Mouse (Mus musculus): Measurements from ENCODE around the gene Ptgs1. TPM values are rescaled to one million over a fixed set of nuclear protein-coding genes. Genes with fewer than 3 reads are reported as not detected.

Ptgs1 gene
- total and polyA plus RNA-seq, 3 experiments = 15.0 to 26.2 (median 15.6) TPM

GRCm38 (mm10) chr2:36214425-36214824 lies 15.8 kb upstream of the Ptgs1 start:
- no peak for DNase-seq

- DNase-seq = no peak
Measured at GRCm38 (mm10) chr2:36215203-36215739, 15.0 kb upstream of the Ptgs1 start.

GRCm38 (mm10) chr2:36216546-36216945 lies 13.7 kb upstream of the Ptgs1 start:
- peak; percentile 24 for DNase-seq

- no peak for DNase-seq
Measured at GRCm38 (mm10) chr2:36216953-36217573, 13.2 kb upstream of the Ptgs1 start.

- no peak for DNase-seq
Measured at GRCm38 (mm10) chr2:36217692-36218233, 12.5 kb upstream of the Ptgs1 start.

GRCm38 (mm10) chr2:36220106-36220505 lies 10.1 kb upstream of the Ptgs1 start:
- no peak for DNase-seq

- peak; percentile 32 for DNase-seq
Measured at GRCm38 (mm10) chr2:36220891-36221290, 9.3 kb upstream of the Ptgs1 start.

GRCm38 (mm10) chr2:36222168-36222848 lies 7.9 kb upstream of the Ptgs1 start:
- no peak for DNase-seq

- DNase-seq = no peak
Measured at GRCm38 (mm10) chr2:36223436-36223835, 6.8 kb upstream of the Ptgs1 start.

GRCm38 (mm10) chr2:36224153-36224552 lies 6.1 kb upstream of the Ptgs1 start:
- DNase-seq = no peak

GRCm38 (mm10) chr2:36224599-36224998 lies 5.6 kb upstream of the Ptgs1 start:
- no peak for DNase-seq

GRCm38 (mm10) chr2:36230967-36231366 lies 741 bp downstream of the Ptgs1 start:
- DNase-seq = no peak

- DNase-seq = no peak
Measured at GRCm38 (mm10) chr2:36234526-36235368, 4.5 kb downstream of the Ptgs1 start.

GRCm38 (mm10) chr2:36235917-36236316 lies 5.7 kb downstream of the Ptgs1 start:
- DNase-seq = peak; percentile 32

- DNase-seq = no peak
Measured at GRCm38 (mm10) chr2:36236889-36237288, 6.7 kb downstream of the Ptgs1 start.

GRCm38 (mm10) chr2:36237557-36237956 lies 7.3 kb downstream of the Ptgs1 start:
- DNase-seq = no peak

- no peak for DNase-seq
Measured at GRCm38 (mm10) chr2:36238467-36238866, 8.2 kb downstream of the Ptgs1 start.

- no peak for DNase-seq
Measured at GRCm38 (mm10) chr2:36238951-36239350, 8.7 kb downstream of the Ptgs1 start.

- no peak for DNase-seq
Measured at GRCm38 (mm10) chr2:36242514-36242913, 12.3 kb downstream of the Ptgs1 start.

- no peak for DNase-seq
Measured at GRCm38 (mm10) chr2:36243296-36243891, 13.2 kb downstream of the Ptgs1 start.

GRCm38 (mm10) chr2:36243892-36244309 lies 13.7 kb downstream of the Ptgs1 start:
- DNase-seq = no peak

GRCm38 (mm10) chr2:36244705-36245104 lies 14.5 kb downstream of the Ptgs1 start:
- DNase-seq = no peak

All from adrenal gland, adult 2 months (tissue).